Mouse (Mus musculus) Patski (cell line): ENCODE results near the gene Vpreb1. TPM values are rescaled to one million over a fixed set of nuclear protein-coding genes. Genes with fewer than 3 reads are reported as not detected.
"Not testable (repeated sequence)": the region's sequence is repeated elsewhere in the genome, so short reads cannot be mapped to it uniquely, and the experiment has no call there.

Experiments used
- ATAC-seq: fragments of 100-300 bp; one replicate; pipeline ENCODE4 v1.8.0; 2021
- CTCF ChIA-PET: fragments of 350-600 bp; sonication (Branson Sonifier 250); formaldehyde crosslinking; loops from one replicate; lab custom pipeline; 2022; ENCODE audit warnings: inconsistent platforms; lab: Charles Lee
- POLR2A ChIA-PET: fragments of 350-600 bp; sonication (Branson Sonifier 250); formaldehyde crosslinking; loops from one replicate; lab custom pipeline; 2022; ENCODE audit warnings: antibody characterized with exemption, inconsistent platforms; lab: Charles Lee
- DNase-seq: peaks from one replicate; pipeline ENCODE4 v3.0.0-alpha.2; 2011; ENCODE audit warnings: low read depth, low spot score
- H3K27me3 ChIP-seq: fragments of 371-371 bp; one replicate; pipeline ENCODE4 v1.5.1; 2021
- CTCF ChIP-seq: fragments of 100-300 bp; IDR thresholded peaks from one replicate; pipeline ENCODE4 v1.5.1; 2021
- in situ Hi-C: fragments of 300-500 bp; cut with MboI; formaldehyde crosslinking; loops from 3 replicates; pipeline ENCODE4 v1.11.1; 2018; ENCODE audit warnings: low pct_unique_long_range_greater_than_20kb, mixed read lengths
- polyA plus RNA-seq: library from polyadenylated mRNA; unstranded; gene quantifications from one replicate; pipeline ENCODE4 v1.2.3, GENCODE M21; 2021

Gene Vpreb1
- polyA plus RNA-seq, 1 experiment from 2014 or later: 0.56 TPM

DNA sequence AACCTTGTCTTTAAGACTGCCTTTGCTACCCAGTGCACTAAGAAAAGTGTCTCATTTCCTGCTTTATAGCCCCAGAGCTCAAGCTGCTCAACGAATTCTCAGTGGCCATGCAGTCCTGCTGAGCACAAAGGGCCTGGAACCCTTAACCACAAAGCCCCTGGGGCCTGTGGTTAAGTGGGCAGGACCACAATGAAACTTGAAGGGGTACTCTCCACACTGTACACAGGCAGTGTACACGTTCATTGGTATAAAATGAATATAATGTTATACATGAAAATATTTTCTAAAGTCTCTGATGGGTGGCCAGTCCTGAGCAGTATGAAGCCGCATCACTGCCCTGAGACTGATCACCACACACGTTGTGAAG, 25.4 kb upstream of the Vpreb1 start:
- DNase-seq (no peak), ATAC-seq (peak; percentile 2)
- in situ Hi-C loops: no loop called here
- TF ChIP-seq CTCF: no peak
- CTCF ChIA-PET: interaction anchor here (1.0 to 2.3 kb wide), 5 partner anchors 8 to 25 kb away, joined by 4 to 10 read pairs (median 5); partner anchors contain the start of gene Vpreb1
- H3K27me3 ChIP-seq: no peaks in the 10 kb centered on the region
- POLR2A ChIA-PET: interaction anchor here (1.0 kb wide), 1 partner anchor 18 kb away, joined by 4 read pairs; no protein-coding TSS in a partner anchor

DNA sequence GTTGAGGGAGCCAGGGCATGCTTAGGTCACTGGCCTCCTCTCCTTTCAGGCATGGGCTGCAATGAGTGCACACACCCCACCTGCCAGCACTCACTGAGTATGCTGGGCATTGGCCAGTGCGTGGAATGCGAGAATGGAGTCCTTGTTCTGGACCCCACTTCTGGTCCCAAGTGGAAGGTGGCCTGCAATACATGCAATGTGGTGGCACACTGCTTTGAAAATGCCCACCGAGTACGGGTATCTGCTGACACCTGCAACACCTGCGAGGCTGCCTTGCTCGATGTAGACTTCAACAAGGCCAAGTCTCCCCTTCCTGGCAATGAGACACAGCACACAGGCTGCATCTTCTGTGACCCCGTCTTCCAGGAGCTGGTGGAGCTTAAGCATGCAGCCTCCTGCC, 21.7 kb upstream of the Vpreb1 start:
- POLR2A ChIA-PET: no interaction called here

DNA sequence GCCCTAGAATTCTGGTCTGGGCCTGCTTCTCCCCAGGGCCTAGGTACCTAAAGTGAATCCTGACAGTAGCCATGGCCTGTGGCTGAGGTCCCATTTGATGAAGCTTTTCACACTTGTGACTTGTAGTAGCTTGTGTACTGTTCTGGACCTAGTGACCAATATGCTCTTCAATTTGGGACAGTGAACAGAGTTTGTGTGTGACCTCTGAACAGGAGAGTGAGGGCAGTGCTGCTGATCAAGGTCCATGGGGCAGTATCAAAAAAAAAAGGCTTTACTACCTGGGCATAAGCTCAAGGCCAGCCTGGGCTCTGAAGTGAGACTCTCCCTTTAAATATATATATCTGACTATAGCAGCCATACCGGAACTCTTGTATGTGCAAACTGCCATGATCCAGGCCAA, 17.7 kb upstream of the Vpreb1 start:
- H3K27me3 ChIP-seq: no peaks in the 10 kb centered on the region
- CTCF ChIA-PET: interaction anchor here (1.6 to 2.4 kb wide), 3 partner anchors 9 to 33 kb away, joined by 3 to 10 read pairs (median 4); partner anchors contain the start of gene Ppm1f
- in situ Hi-C loops: no loop called here
- no peak for DNase-seq
- no peak for TF ChIP-seq CTCF
- ATAC-seq: no peak
- POLR2A ChIA-PET: no interaction called here

More for the DNA sequence above, 21.7 kb upstream of the Vpreb1 start:
- in situ Hi-C loops: no loop called here
- ATAC-seq (no peak), DNase-seq (no peak)
- H3K27me3 ChIP-seq: no peaks in the 10 kb centered on the region
- TF ChIP-seq CTCF: no peak
- CTCF ChIA-PET: interaction anchor here (1.1 kb wide), 1 partner anchor 8 kb away, joined by 3 read pairs; no protein-coding TSS in a partner anchor

DNA sequence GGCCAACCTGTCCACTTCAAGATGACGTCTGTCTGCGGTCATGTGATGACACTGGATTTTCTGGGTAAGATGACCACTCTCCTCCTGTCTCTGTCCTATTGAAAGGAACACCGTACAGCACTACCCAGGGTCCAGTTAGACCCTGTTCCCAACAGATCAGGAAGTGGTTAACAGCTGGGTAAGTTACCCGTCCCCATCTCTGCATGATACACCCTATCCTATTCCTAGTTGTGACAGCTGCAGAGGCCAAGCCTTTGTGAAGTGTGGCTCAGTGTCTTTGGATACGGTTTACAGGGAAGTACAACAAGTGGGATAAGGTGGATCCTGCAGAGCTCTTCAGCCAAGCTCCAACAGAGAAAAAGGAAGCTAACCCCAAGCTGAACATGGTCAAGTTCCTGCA, 8.4 kb upstream of the Vpreb1 start:
- H3K27me3 ChIP-seq: no peaks in the 10 kb centered on the region
- ATAC-seq: no peak
- no peak for DNase-seq
- no peak for TF ChIP-seq CTCF
- in situ Hi-C loops: no loop called here
- ChIA-PET CTCF (no interaction called here), POLR2A (no interaction called here)

DNA sequence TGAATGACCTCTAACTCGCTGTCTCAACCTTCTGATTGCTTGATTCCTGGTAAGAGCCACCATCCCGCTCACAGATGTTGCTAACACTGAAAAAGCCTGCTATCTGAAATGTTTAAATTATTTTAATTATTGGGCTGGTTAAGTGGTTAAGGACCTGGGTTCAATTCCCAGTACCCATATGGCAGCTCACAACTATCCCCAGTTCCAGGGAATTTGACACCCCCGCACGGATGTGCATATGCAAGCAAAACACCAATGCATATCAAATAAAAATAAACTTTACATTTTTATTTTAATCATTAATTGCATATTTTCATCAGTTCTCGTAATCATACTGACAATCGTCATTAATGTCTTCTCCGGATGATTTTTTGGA, 414 bp downstream of the Vpreb1 start:
- ChIA-PET CTCF (interaction anchor here (1.0 to 1.7 kb wide), 2 partner anchors 15 to 24 kb away, joined by 3 to 7 read pairs; no protein-coding TSS in a partner anchor), POLR2A (no interaction called here)
- DNase-seq (no peak), ATAC-seq (no peak)
- no peak for TF ChIP-seq CTCF
- in situ Hi-C loops: loop anchor here (25.0 kb wide), 1 partner anchor 1117 kb away; the partner anchor contains the start of gene Vpreb2
- H3K27me3 ChIP-seq: no peaks in the 10 kb centered on the region

DNA sequence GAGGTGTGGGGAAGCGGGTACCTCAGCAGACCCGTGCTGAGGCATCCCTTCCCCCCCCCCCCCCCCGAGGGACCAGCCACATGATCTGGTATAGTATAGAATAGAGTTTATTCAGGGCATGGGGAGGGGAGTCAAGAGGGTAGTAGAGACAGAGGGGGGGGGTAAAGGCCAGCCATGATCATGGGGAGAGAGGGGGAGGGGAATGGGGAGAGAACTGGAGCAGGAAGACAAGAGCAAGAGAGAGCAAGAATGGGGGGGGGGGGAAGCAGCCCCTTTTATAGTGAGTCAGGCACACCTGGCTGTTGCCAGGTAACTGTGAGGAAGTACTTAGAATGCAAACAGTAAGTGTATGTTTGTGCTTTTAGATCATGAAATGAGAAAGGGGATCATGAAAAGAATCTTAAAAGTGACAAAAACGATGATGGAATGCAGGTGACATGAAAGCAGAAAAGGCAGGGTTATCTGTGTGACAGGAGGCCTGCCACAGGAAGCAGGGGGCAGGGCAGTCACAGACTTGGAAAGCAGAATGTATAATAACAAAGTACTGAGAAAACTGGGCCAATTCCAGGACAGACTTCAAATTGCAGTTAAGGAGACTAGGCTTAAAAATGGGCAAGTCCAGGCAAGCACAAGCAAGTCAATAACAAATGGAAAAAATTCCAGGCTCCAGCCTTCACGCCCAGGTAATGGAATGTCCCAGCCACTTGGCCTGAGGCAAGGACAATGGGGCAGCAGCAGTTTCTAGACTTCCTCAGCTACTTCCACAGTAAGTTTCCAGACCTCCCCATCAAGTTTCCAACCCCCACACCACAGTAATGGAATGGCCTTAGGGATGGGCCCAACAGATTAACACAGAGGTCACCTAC, 4.7 kb downstream of the Vpreb1 start:
- in situ Hi-C loops: loop anchor here (25.0 kb wide), 1 partner anchor 1121 kb away; the partner anchor contains the start of gene Vpreb2
- DNase-seq (no peak), ATAC-seq (no peak)
- H3K27me3 ChIP-seq: no peaks in the 10 kb centered on the region
- CTCF ChIA-PET: no interaction called here
- POLR2A ChIA-PET: no interaction called here
- TF ChIP-seq CTCF: no peak

DNA sequence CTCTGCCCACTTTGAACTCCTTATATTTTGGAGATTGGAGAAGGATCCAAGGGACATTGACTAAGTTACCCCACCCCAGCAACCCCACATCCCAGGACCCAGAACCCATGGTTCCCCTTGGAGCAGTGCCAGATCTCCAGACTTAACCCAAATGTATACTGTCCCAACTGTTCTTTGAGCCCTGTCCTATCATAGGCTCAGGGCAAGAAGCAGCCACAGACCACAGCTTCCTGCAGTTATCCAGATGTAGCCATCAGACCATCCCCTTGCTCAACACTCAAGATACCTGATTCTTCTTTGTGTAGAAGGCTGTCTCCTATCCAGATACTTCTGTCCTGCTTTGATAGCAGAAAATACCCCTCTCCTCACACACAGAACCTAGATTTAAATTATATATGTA, 5.4 kb downstream of the Vpreb1 start:
- POLR2A ChIA-PET: no interaction called here
- CTCF ChIA-PET: interaction anchor here (1.5 to 2.2 kb wide), 2 partner anchors 10 to 13 kb away, joined by 6 to 10 read pairs; no protein-coding TSS in a partner anchor
- DNase-seq (no peak), ATAC-seq (no peak)
- in situ Hi-C loops: loop anchor here (25.0 kb wide), 1 partner anchor 1122 kb away; the partner anchor contains the start of gene Vpreb2
- no peaks in the 10 kb centered on the region for H3K27me3 ChIP-seq
- TF ChIP-seq CTCF: no peak

DNA sequence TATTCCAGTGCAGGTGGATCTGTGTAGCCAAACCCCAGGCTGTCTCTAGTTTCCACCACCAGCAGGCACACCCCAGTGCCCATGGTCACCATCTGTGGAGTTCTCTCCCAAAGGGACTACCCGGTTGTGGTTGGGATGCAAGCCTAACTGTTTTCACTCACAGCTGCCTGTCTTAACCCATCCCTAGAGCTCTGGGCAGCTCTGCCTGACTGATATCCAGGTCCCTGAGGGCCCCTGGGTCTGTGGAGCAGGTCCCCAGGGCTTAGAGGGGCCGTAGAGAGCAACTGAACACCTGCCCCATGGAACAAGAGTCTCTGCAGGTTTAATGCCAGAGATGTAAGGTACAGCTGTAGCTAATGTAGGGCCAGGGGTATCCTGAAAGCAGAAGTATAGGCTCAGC, 6.7 kb downstream of the Vpreb1 start, which contains the start of gene Igll1:
TSS of gene Igll1 (minus strand) at position 8 of the 400 bp plus-strand sequence.
- ChIA-PET POLR2A (no interaction called here), CTCF (interaction anchor here (1.5 to 2.2 kb wide), 2 partner anchors 9 to 12 kb away, joined by 6 to 10 read pairs; no protein-coding TSS in a partner anchor)
- no peaks in the 10 kb centered on the region for H3K27me3 ChIP-seq
- in situ Hi-C loops: loop anchor here (25.0 kb wide), 1 partner anchor 1123 kb away; the partner anchor contains the start of gene Vpreb2
- no peak for ATAC-seq
- TF ChIP-seq CTCF: no peak
- DNase-seq: no peak

DNA sequence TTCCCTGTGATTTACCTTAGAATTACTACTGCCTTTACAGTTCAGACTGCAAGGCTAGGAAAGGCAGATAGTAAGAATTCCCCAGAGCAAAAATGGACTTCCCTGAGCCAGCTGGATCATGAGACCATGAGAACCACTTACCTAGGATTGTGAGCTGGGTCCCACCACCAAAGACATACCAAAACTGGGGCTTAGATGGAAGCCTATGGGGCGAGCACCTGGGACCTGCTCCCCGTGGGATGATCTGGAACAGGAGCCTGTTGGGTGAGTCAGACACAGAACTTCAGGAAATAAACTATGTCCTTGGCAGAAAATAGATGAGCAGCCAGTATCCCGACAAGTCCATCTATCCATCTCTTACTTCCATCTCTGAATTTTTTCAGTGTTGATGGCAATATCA, 8.4 kb downstream of the Vpreb1 start:
- no peaks in the 10 kb centered on the region for H3K27me3 ChIP-seq
- DNase-seq: no peak
- TF ChIP-seq CTCF: no peak
- ATAC-seq: no peak
- in situ Hi-C loops: loop anchor here (25.0 kb wide), 1 partner anchor 1125 kb away; the partner anchor contains the start of gene Vpreb2
- ChIA-PET POLR2A (no interaction called here), CTCF (no interaction called here)

DNA sequence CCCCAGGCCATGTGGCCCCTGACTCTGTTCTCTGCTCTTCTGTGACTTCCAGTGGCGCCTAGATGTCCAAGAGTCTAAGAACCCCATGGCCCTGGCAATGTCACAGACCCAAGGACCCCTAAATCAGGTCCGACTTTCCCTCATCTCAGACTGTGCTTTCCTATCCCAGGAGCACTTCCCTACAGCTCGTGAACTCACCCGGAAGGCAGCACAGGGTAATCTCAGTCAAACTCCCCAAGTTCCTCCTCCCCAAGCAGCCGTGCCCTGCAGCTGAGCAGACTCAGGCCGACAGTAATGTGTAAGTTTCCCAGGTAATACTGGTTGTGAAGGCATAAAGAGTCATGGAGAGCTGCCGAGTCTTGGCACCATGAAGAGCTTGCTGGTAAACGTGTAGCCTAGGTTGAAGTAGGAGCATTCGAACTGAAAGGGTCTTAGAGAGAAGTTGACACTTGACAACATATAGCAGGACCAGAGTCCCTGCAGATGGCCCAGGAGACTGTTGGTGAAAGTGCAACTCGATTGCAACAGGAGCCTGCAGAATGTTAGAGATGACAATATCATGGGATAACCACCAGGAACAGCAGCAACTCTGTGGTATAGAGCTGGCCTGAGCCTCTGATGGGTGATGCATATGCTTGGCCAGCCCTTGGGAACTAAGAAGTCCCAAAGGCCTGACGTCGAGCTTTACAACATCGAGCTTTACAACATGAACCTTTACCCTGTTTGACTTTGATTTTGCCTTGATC, 13.7 kb downstream of the Vpreb1 start:
- no peaks in the 10 kb centered on the region for H3K27me3 ChIP-seq
- in situ Hi-C loops: loop anchor here (25.0 kb wide), 1 partner anchor 1130 kb away; the partner anchor contains the start of gene Vpreb2
- ATAC-seq (no peak), DNase-seq (no peak)
- ChIA-PET POLR2A (interaction anchor here (0.7 kb wide), 1 partner anchor 24 kb away, joined by 3 read pairs; no protein-coding TSS in a partner anchor), CTCF (no interaction called here)
- no peak for TF ChIP-seq CTCF

DNA sequence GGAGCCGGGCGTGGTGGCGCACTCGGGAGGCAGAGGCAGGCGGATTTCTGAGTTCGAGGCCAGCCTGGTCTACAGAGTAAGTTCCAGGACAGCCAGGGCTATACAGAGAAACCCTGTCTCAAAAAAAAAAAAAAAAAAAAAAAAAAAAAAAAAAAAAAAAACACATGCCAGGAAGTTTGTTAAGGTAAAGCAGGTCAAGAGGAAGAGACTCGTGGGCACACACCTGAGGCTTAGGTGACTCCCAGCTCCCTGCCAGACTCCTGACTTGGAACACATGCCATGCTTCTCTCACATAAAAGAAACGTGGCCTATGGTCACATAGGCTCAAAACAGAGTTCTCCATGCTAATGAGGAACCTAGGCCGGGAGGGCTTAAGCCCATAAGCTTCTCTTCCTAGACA, 14.6 kb downstream of the Vpreb1 start:
- ChIA-PET POLR2A (interaction anchor here (0.7 kb wide), 1 partner anchor 25 kb away, joined by 3 read pairs; no protein-coding TSS in a partner anchor), CTCF (interaction anchor here (2.5 kb wide), 1 partner anchor 8 kb away, joined by 10 read pairs; the partner anchor contains the start of gene Igll1)
- H3K27me3 ChIP-seq, DNase-seq, ATAC-seq: not testable (repeated sequence)
- in situ Hi-C loops: loop anchor here (25.0 kb wide), 1 partner anchor 1131 kb away; the partner anchor contains the start of gene Vpreb2
